8 mouse cellular contexts compared by ENCODE assay signal in genomic region chr12:71047473-71048078, GRCm38 (mm10). TPM values are rescaled to one million over a fixed set of nuclear protein-coding genes. Genes with fewer than 3 reads are reported as not detected.
DNase-seq lines count a peak whose midpoint lies in the region; ATAC-seq and TF ChIP-seq lines count a peak whose summit lies in the region.

No protein-coding gene starts in this region.

- peak overlapping the region; percentile 76 for H3K4me2 ChIP-seq in neural tube, embryonic 14.5 days (ENCODE audit: low read depth, low read length)

- no peak for TF ChIP-seq CTCF in cerebellum, adult 2 months (IDR thresholded peaks at IDR 0.05; ENCODE audit: borderline replicate concordance, insufficient read depth, low read depth, low read length)

- H3K9me3 ChIP-seq in megakaryocyte, embryonic 14.5 days: no peaks in the 10 kb centered on the region
- H3K9me3 ChIP-seq in neural tube, embryonic 14.5 days (ENCODE audit: control insufficient read depth, low read length): no peaks in the 10 kb centered on the region

- TF ChIP-seq POLR2A in cerebellum, adult 2 months (IDR thresholded peaks at IDR 0.05; ENCODE audit: borderline replicate concordance, insufficient read depth, low read length): no peak

- no peak for ATAC-seq in megakaryocyte, adult 5-6 weeks (ENCODE audit: poor library complexity, severe bottlenecking)
- peak; percentile 70; the same call in 1 of the 2 replicates for ATAC-seq in neural tube, embryonic 14.5 days (ENCODE audit: low read depth)

- 24% methylated on average over 8 of the region's 8 CpGs for WGBS in cerebellum, adult 2 months
- WGBS in neural tube, embryonic 14.5 days: 33% methylated on average over 8 of the region's 8 CpGs

- peaks cover 53% of the 10 kb centered on the region for H3K36me3 ChIP-seq in megakaryocyte, embryonic 14.5 days (replicated peaks; ENCODE audit: low read length)
- peaks cover 6% of the 10 kb centered on the region for H3K36me3 ChIP-seq in neural tube, embryonic 14.5 days (ENCODE audit: control insufficient read depth, insufficient read depth, low read length)

- H3K27ac ChIP-seq in cerebellum, adult 2 months (ENCODE audit: insufficient read depth, low read length): 0 out of 2 replicates have a peak overlapping the region, but pooled peaks have one; percentile 15
- H3K27ac ChIP-seq in neural tube, embryonic 14.5 days (ENCODE audit: low read depth, low read length): peak overlapping the region; percentile 95

- no peaks in the 10 kb centered on the region for H3K27me3 ChIP-seq in cerebellum, adult 2 months (ENCODE audit: control insufficient read depth, insufficient read depth, low read length)
- no peaks in the 10 kb centered on the region for H3K27me3 ChIP-seq in megakaryocyte, embryonic 14.5 days (replicated peaks)
- no peaks in the 10 kb centered on the region for H3K27me3 ChIP-seq in neural tube, embryonic 14.5 days (ENCODE audit: control insufficient read depth, insufficient read depth, low read length)

- H3K4me1 ChIP-seq in cerebellum, adult 2 months (ENCODE audit: control insufficient read depth, insufficient read depth, low read length): peaks cover 4% of the 10 kb centered on the region
- H3K4me1 ChIP-seq in megakaryocyte, embryonic 14.5 days: peaks cover 38% of the 10 kb centered on the region
- H3K4me1 ChIP-seq in neural tube, embryonic 14.5 days (ENCODE audit: control insufficient read depth, insufficient read depth, low read length): peaks cover 15% of the 10 kb centered on the region; the same call in 1 of the 2 replicates

- H3K9ac ChIP-seq in neural tube, embryonic 14.5 days (replicated peaks; ENCODE audit: low read depth, low read length): peak overlapping the region; percentile 58

- H3K4me3 ChIP-seq in cerebellum, adult 2 months (replicated peaks; ENCODE audit: insufficient read depth, low read depth, low read length): peak overlapping the region; percentile 96
- peak overlapping the region; percentile 88 for H3K4me3 ChIP-seq in megakaryocyte, embryonic 14.5 days (replicated peaks)
- peak overlapping the region; percentile 43 for H3K4me3 ChIP-seq in neural tube, embryonic 14.5 days (ENCODE audit: low read depth, low read length)

- DNase-seq in cerebellum, adult 2 months: peak in 1 of 2 experiments; percentile 35
- no peak for DNase-seq in cerebellum, adult 8-10 months
- peak; percentile 69 for DNase-seq in induced T-regulatory cell, adult 2 months (ENCODE audit: low read depth)
- DNase-seq in adipocyte (ENCODE audit: low spot score): no peak
- no peak for DNase-seq in kidney, postnatal 4 days

RNA-seq across cellular contexts. Expression of gene Arid4a, which starts 31.8 kb away (rescaled TPM):
- polyA plus RNA-seq in cerebellum, adult 2 months (2012; rRNA removed): 18.5 and 20.6 TPM in 2 replicates
- 1.4 and 10.2 TPM in 2 replicates for polyA plus RNA-seq in megakaryocyte, embryonic 14.5 days (2012; ENCODE audit: insufficient read depth, low replicate concordance)
- total RNA-seq in megakaryocyte, adult 5-6 weeks (2015): 42.4 and 45.0 TPM in 2 replicates
- 74.6 and 79.6 TPM in 2 replicates for total RNA-seq in megakaryocyte, adult 5-6 weeks (2017)
- 44.9 and 45.0 TPM in 2 replicates for polyA plus RNA-seq in neural tube, embryonic 14.5 days (2014; fragmentation: Nextera tagmentation; extraction: Ambion mirVana)

Comparison
In these comparisons a context has a peak if more than half of its experiments do, and no peak if none do; other contexts are left out.
1. H3K4me3 ChIP-seq: peak in every context shown above with its lines; median percentile 96 in cerebellum, adult 2 months; 88 in megakaryocyte, embryonic 14.5 days; 43 in neural tube, embryonic 14.5 days.